Mouse (Mus musculus) common myeloid progenitor, adult 5-6 weeks (primary cell): ENCODE results near the gene Cd4. TPM values are rescaled to one million over a fixed set of nuclear protein-coding genes. Genes with fewer than 3 reads are reported as not detected.

ENCODE experiments used
- ATAC-seq: replicated peaks from 2 replicates; pipeline ENCODE4 v1.8.0; 2016; ENCODE audit warnings: low read depth, mild to moderate bottlenecking, moderate TSS enrichment, inconsistent platforms; ENCODE audit not compliant: poor library complexity, severe bottlenecking
- total RNA-seq: library from RNA; stranded (forward); fragments of 200-1000, 187-1606 nt; gene quantifications from 2 replicates; pipeline ENCODE4 v1.2.3, GENCODE M21; 2017

Gene Cd4
- total RNA-seq: 0.73 TPM in 2 replicates

GRCm38 (mm10) chr6:124887986-124888385, at the start of gene Cd4:
TSS of gene Cd4 (minus strand) at chr6:124888221.
- ATAC-seq: no peak

- ATAC-seq: no peak
Measured at GRCm38 (mm10) chr6:124937493-124937892, 49.5 kb upstream of the Cd4 start.

GRCm38 (mm10) chr6:124936681-124937080, 48.7 kb upstream of the Cd4 start:
- ATAC-seq: no peak

GRCm38 (mm10) chr6:124934670-124935069, 46.6 kb upstream of the Cd4 start:
- no peak for ATAC-seq

- no peak for ATAC-seq
Measured at GRCm38 (mm10) chr6:124933127-124933526, 45.1 kb upstream of the Cd4 start.

GRCm38 (mm10) chr6:124932314-124932695, 44.3 kb upstream of the Cd4 start:
- ATAC-seq: no peak

GRCm38 (mm10) chr6:124931525-124932313, 43.7 kb upstream of the Cd4 start:
- ATAC-seq: peak; percentile 39

- ATAC-seq: peak; percentile 91
Measured at GRCm38 (mm10) chr6:124930754-124931524, 42.9 kb upstream of the Cd4 start, which contains the start of gene Mlf2. TSS of gene Mlf2 (plus strand) at chr6:124931386.

- ATAC-seq: no peak
Measured at GRCm38 (mm10) chr6:124930231-124930630, 42.2 kb upstream of the Cd4 start.

GRCm38 (mm10) chr6:124925941-124926340, 37.9 kb upstream of the Cd4 start:
- ATAC-seq: no peak

- no peak for ATAC-seq
Measured at GRCm38 (mm10) chr6:124925173-124925793, 37.3 kb upstream of the Cd4 start.

- peak; percentile 55 for ATAC-seq
Measured at GRCm38 (mm10) chr6:124921539-124921938, 33.5 kb upstream of the Cd4 start.

- ATAC-seq: no peak
Measured at GRCm38 (mm10) chr6:124920318-124921085, 32.5 kb upstream of the Cd4 start.

- ATAC-seq: peak; percentile 50
Measured at GRCm38 (mm10) chr6:124919695-124920317, 31.8 kb upstream of the Cd4 start, which contains the start of gene Ptms. TSS of gene Ptms (minus strand) at chr6:124920103.

- ATAC-seq: no peak
Measured at GRCm38 (mm10) chr6:124918890-124919627, 31.0 kb upstream of the Cd4 start.

- ATAC-seq: no peak
Measured at GRCm38 (mm10) chr6:124918331-124918690, 30.3 kb upstream of the Cd4 start.

- ATAC-seq: peak; percentile 17
Measured at GRCm38 (mm10) chr6:124917518-124918330, 29.7 kb upstream of the Cd4 start.
